Mouse (Mus musculus): Measurements from ENCODE around the gene Syn1. TPM values are rescaled to one million over a fixed set of nuclear protein-coding genes. Genes with fewer than 3 reads are reported as not detected.

The Syn1 gene
- polyA plus RNA-seq, 1 experiment from 2014 or later: 96.9 TPM

Small RNA genes within 50 kb of the gene (microRNA-seq; reads per million reads assigned to microRNA genes)
- gene Gm24824: not detected
- 0.69 reads per million for gene Mir5617

Other genes starting within 250 kb of the Syn1 start
- gene Cdk16, start 233.1 kb downstream of the Syn1 start, polyA plus RNA-seq (2015; fragmentation: Nextera tagmentation; extraction: Ambion mirVana): 154 and 167 TPM in 2 replicates
- 83.8 and 84.9 TPM in 2 replicates for gene Usp11, start 217.1 kb downstream of the Syn1 start, polyA plus RNA-seq (2015; fragmentation: Nextera tagmentation; extraction: Ambion mirVana)
- gene Araf, start 123.2 kb downstream of the Syn1 start, polyA plus RNA-seq (2015; fragmentation: Nextera tagmentation; extraction: Ambion mirVana): 352 and 406 TPM in 2 replicates
- 5.8 and 8.2 TPM in 2 replicates for gene Timp1, start 50.8 kb downstream of the Syn1 start, polyA plus RNA-seq (2015; fragmentation: Nextera tagmentation; extraction: Ambion mirVana)
- gene Cfp, start 10.6 kb upstream of the Syn1 start, polyA plus RNA-seq (2015; fragmentation: Nextera tagmentation; extraction: Ambion mirVana): 5.5 and 5.6 TPM in 2 replicates
- gene Elk1, start 29.6 kb upstream of the Syn1 start, polyA plus RNA-seq (2015; fragmentation: Nextera tagmentation; extraction: Ambion mirVana): 16.5 and 16.6 TPM in 2 replicates
- 32.0 and 33.0 TPM in 2 replicates for gene Uxt, start 41.0 kb upstream of the Syn1 start, polyA plus RNA-seq (2015; fragmentation: Nextera tagmentation; extraction: Ambion mirVana)
- gene Zfp182, start 141.3 kb upstream of the Syn1 start, polyA plus RNA-seq (2015; fragmentation: Nextera tagmentation; extraction: Ambion mirVana): 6.9 and 7.2 TPM in 2 replicates
- gene Spaca5, start 147.4 kb upstream of the Syn1 start, polyA plus RNA-seq (2015; fragmentation: Nextera tagmentation; extraction: Ambion mirVana): not detected in 2 replicates
- gene Zfp300, start 168.5 kb upstream of the Syn1 start, polyA plus RNA-seq (2015; fragmentation: Nextera tagmentation; extraction: Ambion mirVana): 4.0 and 4.8 TPM in 2 replicates
- not detected in 2 replicates for gene Ssxa1, start 194.8 kb upstream of the Syn1 start, polyA plus RNA-seq (2015; fragmentation: Nextera tagmentation; extraction: Ambion mirVana)